Mouse (Mus musculus): ENCODE measurements around the gene Mical2. TPM values are rescaled to one million over a fixed set of nuclear protein-coding genes. Genes with fewer than 3 reads are reported as not detected.

Mical2 gene
- total and polyA plus RNA-seq, 2 experiments from 2014 or later = 18.3 to 28.6 TPM

GRCm38 (mm10) chr7:112345687-112346086 lies 120.0 kb downstream of the Mical2 start:
- H3K4me3 ChIP-seq (ENCODE audit: low read depth, low read length) = no peak overlapping the region
- DNase-seq = no peak
- H3K4me1 ChIP-seq (ENCODE audit: insufficient read depth) = no peaks in the 10 kb centered on the region
- WGBS = 69% methylated on average over 1 of the region's 1 CpGs
- no peak overlapping the region for H3K9ac ChIP-seq
- H3K27me3 ChIP-seq (ENCODE audit: insufficient read depth, low read length) = no peaks in the 10 kb centered on the region
- H3K4me2 ChIP-seq (ENCODE audit: low read depth) = no peak overlapping the region
- no peaks in the 10 kb centered on the region for H3K9me3 ChIP-seq (ENCODE audit: low read length)
- H3K27ac ChIP-seq (ENCODE audit: low read depth, low read length) = no peak overlapping the region
- no peak for ATAC-seq
- no peak for TF ChIP-seq CTCF (IDR thresholded peaks at IDR 0.05; ENCODE audit: low read depth)
- peaks cover 6% of the 10 kb centered on the region for H3K36me3 ChIP-seq (ENCODE audit: insufficient read depth)

- H3K36me3 ChIP-seq (ENCODE audit: insufficient read depth) = peaks cover 12% of the 10 kb centered on the region
- H3K27me3 ChIP-seq (ENCODE audit: insufficient read depth, low read length) = no peaks in the 10 kb centered on the region
- TF ChIP-seq CTCF (IDR thresholded peaks at IDR 0.05; ENCODE audit: low read depth) = no peak
- no peak overlapping the region for H3K9ac ChIP-seq
- no peak overlapping the region for H3K4me3 ChIP-seq (ENCODE audit: low read depth, low read length)
- H3K4me2 ChIP-seq (ENCODE audit: low read depth) = no peak overlapping the region
- 90% methylated on average over 3 of the region's 3 CpGs for WGBS
- H3K27ac ChIP-seq (ENCODE audit: low read depth, low read length) = no peak overlapping the region
- DNase-seq = no peak
- H3K9me3 ChIP-seq (ENCODE audit: low read length) = no peaks in the 10 kb centered on the region
- peaks cover 6% of the 10 kb centered on the region; the same call in 1 of the 2 replicates for H3K4me1 ChIP-seq (ENCODE audit: insufficient read depth)
- no peak for ATAC-seq
Observed at GRCm38 (mm10) chr7:112351541-112351940, 125.9 kb downstream of the Mical2 start.

GRCm38 (mm10) chr7:112352005-112352404 lies 126.3 kb downstream of the Mical2 start:
- H3K9ac ChIP-seq = no peak overlapping the region
- H3K4me3 ChIP-seq (ENCODE audit: low read depth, low read length) = no peak overlapping the region
- H3K4me1 ChIP-seq (ENCODE audit: insufficient read depth) = peaks cover 6% of the 10 kb centered on the region; the same call in 1 of the 2 replicates
- TF ChIP-seq CTCF (IDR thresholded peaks at IDR 0.05; ENCODE audit: low read depth) = no peak
- ATAC-seq (no peak), DNase-seq (no peak)
- H3K27ac ChIP-seq (ENCODE audit: low read depth, low read length) = no peak overlapping the region
- WGBS = 41% methylated on average over 4 of the region's 4 CpGs
- H3K36me3 ChIP-seq (ENCODE audit: insufficient read depth) = peaks cover 9% of the 10 kb centered on the region
- H3K27me3 ChIP-seq (ENCODE audit: insufficient read depth, low read length) = no peaks in the 10 kb centered on the region
- no peak overlapping the region for H3K4me2 ChIP-seq (ENCODE audit: low read depth)
- no peaks in the 10 kb centered on the region for H3K9me3 ChIP-seq (ENCODE audit: low read length)

GRCm38 (mm10) chr7:112353011-112353410 lies 127.4 kb downstream of the Mical2 start:
- DNase-seq (no peak), ATAC-seq (no peak)
- Histone ChIP-seq H3K4me1 (ENCODE audit: insufficient read depth) (peaks cover 6% of the 10 kb centered on the region; the same call in 1 of the 2 replicates), H3K9ac (no peak overlapping the region), H3K4me2 (ENCODE audit: low read depth) (no peak overlapping the region), H3K4me3 (ENCODE audit: low read depth, low read length) (no peak overlapping the region), H3K27ac (ENCODE audit: low read depth, low read length) (no peak overlapping the region), H3K9me3 (ENCODE audit: low read length) (no peaks in the 10 kb centered on the region), H3K36me3 (ENCODE audit: insufficient read depth) (0 out of 2 replicates have a peak, but pooled peaks cover 6% of the 10 kb centered on the region), H3K27me3 (ENCODE audit: insufficient read depth, low read length) (no peaks in the 10 kb centered on the region)
- 82% methylated on average over 4 of the region's 4 CpGs for whole genome bisulfite sequencing
- TF ChIP-seq CTCF (IDR thresholded peaks at IDR 0.05; ENCODE audit: low read depth) = no peak

GRCm38 (mm10) chr7:112353939-112354338 lies 128.3 kb downstream of the Mical2 start:
- Histone ChIP-seq H3K4me3 (ENCODE audit: low read depth, low read length) (no peak overlapping the region), H3K27me3 (ENCODE audit: insufficient read depth, low read length) (no peaks in the 10 kb centered on the region), H3K4me2 (ENCODE audit: low read depth) (no peak overlapping the region), H3K9me3 (ENCODE audit: low read length) (no peaks in the 10 kb centered on the region), H3K27ac (ENCODE audit: low read depth, low read length) (no peak overlapping the region), H3K36me3 (ENCODE audit: insufficient read depth) (0 out of 2 replicates have a peak, but pooled peaks cover 6% of the 10 kb centered on the region), H3K9ac (no peak overlapping the region), H3K4me1 (ENCODE audit: insufficient read depth) (peaks cover 6% of the 10 kb centered on the region; the same call in 1 of the 2 replicates)
- WGBS = 43% methylated on average over 11 of the region's 11 CpGs
- ATAC-seq = no peak
- no peak for TF ChIP-seq CTCF (IDR thresholded peaks at IDR 0.05; ENCODE audit: low read depth)
- no peak for DNase-seq

GRCm38 (mm10) chr7:112354503-112354951 lies 128.9 kb downstream of the Mical2 start:
- no peak for TF ChIP-seq CTCF (IDR thresholded peaks at IDR 0.05; ENCODE audit: low read depth)
- 10% methylated on average over 7 of the region's 7 CpGs for WGBS

GRCm38 (mm10) chr7:112359594-112359993 lies 133.9 kb downstream of the Mical2 start:
- 0 out of 2 replicates have a peak, but pooled peaks cover 3% of the 10 kb centered on the region for H3K4me1 ChIP-seq (ENCODE audit: insufficient read depth)
- ATAC-seq (no peak), DNase-seq (no peak)
- H3K27me3 ChIP-seq (ENCODE audit: insufficient read depth, low read length) = no peaks in the 10 kb centered on the region
- H3K4me3 ChIP-seq (ENCODE audit: low read depth, low read length) = no peak overlapping the region
- no peak overlapping the region for H3K4me2 ChIP-seq (ENCODE audit: low read depth)
- WGBS = 89% methylated on average over 3 of the region's 3 CpGs
- no peaks in the 10 kb centered on the region for H3K9me3 ChIP-seq (ENCODE audit: low read length)
- H3K9ac ChIP-seq = no peak overlapping the region
- H3K36me3 ChIP-seq (ENCODE audit: insufficient read depth) = no peaks in the 10 kb centered on the region
- no peak for TF ChIP-seq CTCF (IDR thresholded peaks at IDR 0.05; ENCODE audit: low read depth)
- H3K27ac ChIP-seq (ENCODE audit: low read depth, low read length) = no peak overlapping the region

More at GRCm38 (mm10) chr7:112354503-112354951, 128.9 kb downstream of the Mical2 start:
- Histone ChIP-seq H3K4me2 (ENCODE audit: low read depth) (no peak overlapping the region), H3K4me3 (ENCODE audit: low read depth, low read length) (no peak overlapping the region), H3K9ac (no peak overlapping the region), H3K36me3 (ENCODE audit: insufficient read depth) (0 out of 2 replicates have a peak, but pooled peaks cover 6% of the 10 kb centered on the region), H3K9me3 (ENCODE audit: low read length) (no peaks in the 10 kb centered on the region), H3K4me1 (ENCODE audit: insufficient read depth) (peaks cover 6% of the 10 kb centered on the region; the same call in 1 of the 2 replicates), H3K27me3 (ENCODE audit: insufficient read depth, low read length) (no peaks in the 10 kb centered on the region), H3K27ac (ENCODE audit: low read depth, low read length) (no peak overlapping the region)
- ATAC-seq (peak; percentile 82), DNase-seq (peak; percentile 69)
